8 mouse cellular contexts compared by ENCODE assay signal in the genomic region with DNA sequence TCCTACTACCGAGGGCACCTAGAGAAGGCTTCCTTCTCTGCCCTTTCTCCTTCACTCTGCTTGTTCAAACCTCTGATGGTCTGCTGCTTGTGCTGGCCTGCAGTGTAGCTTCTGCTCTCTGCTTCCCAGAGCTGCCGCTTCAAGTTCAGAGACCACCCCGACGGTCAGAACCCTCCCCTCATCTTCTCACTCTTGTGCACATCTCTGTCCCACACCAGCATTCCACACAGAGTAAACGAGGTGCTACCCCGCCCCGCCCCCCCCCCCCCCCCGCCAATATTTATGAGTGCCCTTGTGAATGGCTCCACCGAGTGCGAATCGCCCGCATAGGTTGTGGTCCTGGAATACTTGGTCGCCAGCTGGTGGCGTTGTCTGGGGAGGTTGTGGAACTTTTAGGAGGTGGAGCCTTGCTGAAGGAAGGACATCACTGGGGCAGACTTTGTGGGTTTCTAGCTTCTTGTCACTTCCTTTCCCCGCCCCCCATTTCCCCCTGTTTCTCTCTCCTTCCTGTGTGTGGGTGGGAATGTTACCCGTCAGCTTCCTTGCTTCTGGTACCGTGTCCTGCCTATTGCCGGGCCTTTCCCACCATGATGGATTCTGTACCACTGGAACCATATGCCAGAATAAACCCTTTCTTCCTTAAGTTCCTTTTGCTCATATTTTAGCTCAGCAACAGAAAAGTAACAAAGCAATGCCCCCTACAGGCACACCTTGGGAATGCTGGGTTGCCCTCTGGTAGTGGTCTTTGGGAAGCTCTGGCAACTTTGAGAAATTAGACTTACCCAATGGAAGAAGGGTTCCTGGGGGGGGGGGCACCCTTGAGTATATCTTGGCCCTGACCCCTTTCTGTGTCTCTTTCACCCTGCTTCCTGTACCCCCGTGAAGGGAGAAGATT. TPM values are rescaled to one million over a fixed set of nuclear protein-coding genes. Genes with fewer than 3 reads are reported as not detected.
DNase-seq lines count a peak whose midpoint lies in the region; ATAC-seq lines count a peak whose summit lies in the region.

No protein-coding gene starts in this region.

- no peaks in the 10 kb centered on the region for H3K27me3 ChIP-seq in heart, embryonic 11.5 days (ENCODE audit: control insufficient read depth, insufficient read depth, low read length)
- no peaks in the 10 kb centered on the region for H3K27me3 ChIP-seq in heart, embryonic 16.5 days (ENCODE audit: control insufficient read depth, insufficient read depth, low read length)
- H3K27me3 ChIP-seq in liver, embryonic 12.5 days (replicated peaks) = no peaks in the 10 kb centered on the region

- no peak for DNase-seq in heart, postnatal 14 days
- DNase-seq in NIH3T3 (ENCODE audit: low read depth) = peak; percentile 48
- DNase-seq in retina, postnatal 1 day = peak; percentile 51
- no peak for DNase-seq in right cerebral cortex, postnatal 4 days

- H3K36me3 ChIP-seq in heart, embryonic 11.5 days (ENCODE audit: control insufficient read depth, insufficient read depth, low read length) = no peaks in the 10 kb centered on the region
- H3K36me3 ChIP-seq in heart, embryonic 16.5 days (ENCODE audit: control insufficient read depth, insufficient read depth) = no peaks in the 10 kb centered on the region
- no peaks in the 10 kb centered on the region for H3K36me3 ChIP-seq in liver, embryonic 12.5 days

- no peak overlapping the region for H3K9ac ChIP-seq in heart, embryonic 11.5 days (ENCODE audit: low read depth, low read length)
- H3K9ac ChIP-seq in heart, embryonic 16.5 days (ENCODE audit: low read length) = peak overlapping the region; percentile 54
- H3K9ac ChIP-seq in liver, embryonic 12.5 days = peak overlapping the region; percentile 13; the same call in 1 of the 2 replicates

- 0 out of 2 replicates have a peak overlapping the region, but pooled peaks have one; percentile 23 for H3K4me2 ChIP-seq in heart, embryonic 11.5 days
- H3K4me2 ChIP-seq in heart, embryonic 16.5 days (ENCODE audit: low read depth, low read length) = peak overlapping the region; percentile 30
- peak overlapping the region; percentile 53 for H3K4me2 ChIP-seq in liver, embryonic 12.5 days

- 0 out of 2 replicates have a peak, but pooled peaks cover 3% of the 10 kb centered on the region for H3K9me3 ChIP-seq in heart, embryonic 11.5 days (replicated peaks; ENCODE audit: control insufficient read depth, low read length)
- no peaks in the 10 kb centered on the region for H3K9me3 ChIP-seq in heart, embryonic 16.5 days (replicated peaks; ENCODE audit: control insufficient read depth, low read length)
- no peaks in the 10 kb centered on the region for H3K9me3 ChIP-seq in liver, embryonic 12.5 days (replicated peaks)

- peak overlapping the region; percentile 72; the same call in 1 of the 2 replicates for H3K27ac ChIP-seq in heart, embryonic 11.5 days (ENCODE audit: low read depth, low read length)
- peak overlapping the region; percentile 46 for H3K27ac ChIP-seq in heart, embryonic 16.5 days (ENCODE audit: low read length)
- peak overlapping the region; percentile 67 for H3K27ac ChIP-seq in liver, embryonic 12.5 days

- intact Hi-C loops in heart, postnatal 14 days (cut with DNase I) = no loop called here

- 37% methylated on average over 18 of the region's 19 CpGs for WGBS in heart, embryonic 11.5 days (ENCODE audit: insufficient replicate concordance)
- 30% methylated on average over 16 of the region's 19 CpGs for WGBS in heart, embryonic 16.5 days
- WGBS in liver, embryonic 12.5 days (ENCODE audit: insufficient replicate concordance) = 9% methylated on average over 18 of the region's 19 CpGs

- ATAC-seq in heart, embryonic 11.5 days (replicated peaks; ENCODE audit: insufficient number of reproducible peaks, low FRiP score, low TSS enrichment) = no peak
- 0 out of 2 replicates have a peak, but pooled peaks have one; percentile 12 for ATAC-seq in heart, embryonic 16.5 days (replicated peaks; ENCODE audit: extremely low read depth, insufficient read depth, low FRiP score)
- peak; percentile 44; the same call in 1 of the 2 replicates for ATAC-seq in liver, embryonic 12.5 days
- no peak for ATAC-seq in cerebellum, adult (ENCODE audit: insufficient number of reproducible peaks, low FRiP score, low TSS enrichment)

- no peak overlapping the region for H3K4me3 ChIP-seq in heart, embryonic 11.5 days (ENCODE audit: low read depth, low read length)
- H3K4me3 ChIP-seq in heart, embryonic 16.5 days (ENCODE audit: low read length) = no peak overlapping the region
- H3K4me3 ChIP-seq in liver, embryonic 12.5 days = peak overlapping the region; percentile 28

- peaks cover 9% of the 10 kb centered on the region for H3K4me1 ChIP-seq in heart, embryonic 11.5 days (ENCODE audit: control insufficient read depth, insufficient read depth, low read length)
- peaks cover 16% of the 10 kb centered on the region for H3K4me1 ChIP-seq in heart, embryonic 16.5 days (ENCODE audit: control insufficient read depth, insufficient read depth, low read length)
- peaks cover 37% of the 10 kb centered on the region for H3K4me1 ChIP-seq in liver, embryonic 12.5 days

RNA-seq across cellular contexts. Expression of gene Gramd1a, which starts 0.6 kb away (rescaled TPM):
- polyA plus RNA-seq in heart, embryonic 11.5 days (2014; fragmentation: Nextera tagmentation; extraction: Ambion mirVana) = 49.0 and 55.9 TPM in 2 replicates
- total RNA-seq in heart, postnatal 14 days (2021) = 10 to 100 TPM; 30.3 to 34.1 TPM
- 53.1 and 58.0 TPM in 2 replicates for polyA plus RNA-seq in heart, embryonic 16.5 days (2015; fragmentation: Nextera tagmentation; extraction: Ambion mirVana)
- 20.3 and 21.2 TPM in 2 replicates for polyA plus RNA-seq in liver, embryonic 12.5 days (2016; fragmentation: Nextera tagmentation; extraction: Ambion mirVana)

RNA-seq across cellular contexts. Expression of gene Scn1b, which starts 29.5 kb away (rescaled TPM):
- 3.0 TPM in 2 replicates for polyA plus RNA-seq in heart, embryonic 11.5 days (2014; fragmentation: Nextera tagmentation; extraction: Ambion mirVana)
- 10 to 100 TPM; 17.9 to 18.4 TPM for total RNA-seq in heart, postnatal 14 days (2021)
- polyA plus RNA-seq in heart, embryonic 16.5 days (2015; fragmentation: Nextera tagmentation; extraction: Ambion mirVana) = 2.8 and 3.5 TPM in 2 replicates
- polyA plus RNA-seq in liver, embryonic 12.5 days (2016; fragmentation: Nextera tagmentation; extraction: Ambion mirVana) = 0.97 and 1.2 TPM in 2 replicates

RNA-seq across cellular contexts. Expression of gene Hpn, which starts 41.2 kb away (rescaled TPM):
- 2.7 and 3.3 TPM in 2 replicates for polyA plus RNA-seq in heart, embryonic 11.5 days (2014; fragmentation: Nextera tagmentation; extraction: Ambion mirVana)
- total RNA-seq in heart, postnatal 14 days (2021) = 1 to 10 TPM; 2.1 to 2.3 TPM
- polyA plus RNA-seq in heart, embryonic 16.5 days (2015; fragmentation: Nextera tagmentation; extraction: Ambion mirVana) = 2.6 and 3.1 TPM in 2 replicates
- 33.2 and 36.2 TPM in 2 replicates for polyA plus RNA-seq in liver, embryonic 12.5 days (2016; fragmentation: Nextera tagmentation; extraction: Ambion mirVana)

Comparison
In these comparisons a context has a peak if more than half of its experiments do, and no peak if none do; other contexts are left out.
1. ATAC-seq: peak in heart, embryonic 16.5 days (single experiment) and liver, embryonic 12.5 days (single experiment); none in heart, embryonic 11.5 days (single experiment) and cerebellum, adult (single experiment).
2. DNase-seq: peak in NIH3T3 (single experiment) and retina, postnatal 1 day (single experiment); none in heart, postnatal 14 days (0 of 2) and right cerebral cortex, postnatal 4 days (single experiment).
3. Peak in every context shown above with its lines, with median percentiles within 50 percentile points of each other: H3K27ac ChIP-seq and H3K4me2 ChIP-seq.